Mouse (Mus musculus) liver, adult 2 months (tissue): ENCODE measurements around the gene Srgap1. TPM values are rescaled to one million over a fixed set of nuclear protein-coding genes. Genes with fewer than 3 reads are reported as not detected.

Experiments
- DNase-seq: peaks from one replicate; pipeline ENCODE4 v3.0.0-alpha.2; 2011; ENCODE audit warnings: low read depth, low spot score; ENCODE audit errors: extremely low read depth
- H3K27ac ChIP-seq: fragments of 200-500 bp; replicated peaks from 2 replicates; pipeline ENCODE4 v1.5.1; 2012; ENCODE audit warnings: low read depth, mild to moderate bottlenecking, control low read depth, inconsistent platforms, low read length; ENCODE audit not compliant: insufficient read depth
- H3K27me3 ChIP-seq: fragments of 200-500 bp; 2 replicates; pipeline ENCODE4 v1.6.1; 2012; ENCODE audit warnings: mild to moderate bottlenecking, moderate library complexity, low read length, inconsistent platforms; ENCODE audit not compliant: control insufficient read depth, insufficient read depth
- H3K36me3 ChIP-seq: fragments of 200-500 bp; 2 replicates; pipeline ENCODE4 v1.6.1; 2012; ENCODE audit warnings: low read length, inconsistent platforms; ENCODE audit not compliant: control insufficient read depth, insufficient read depth
- H3K4me1 ChIP-seq: fragments of 200-500 bp; 2 replicates; pipeline ENCODE4 v1.6.1; 2011; ENCODE audit warnings: low read length; ENCODE audit not compliant: control insufficient read depth, insufficient read depth
- H3K4me3 ChIP-seq: fragments of 200-500 bp; 2 replicates; pipeline ENCODE4 v1.5.1; 2011; ENCODE audit warnings: low read depth, mild to moderate bottlenecking, control low read depth, low read length, moderate library complexity; ENCODE audit not compliant: insufficient read depth
- H3K79me2 ChIP-seq: fragments of 200-500 bp; 2 replicates; pipeline ENCODE4 v1.6.1; 2012; ENCODE audit warnings: inconsistent platforms, mild to moderate bottlenecking, low read length, moderate library complexity; ENCODE audit not compliant: control insufficient read depth, insufficient read depth
- H3K9ac ChIP-seq: fragments of 200-500 bp; 2 replicates; pipeline ENCODE4 v1.6.1; 2012; ENCODE audit warnings: low read depth, mild to moderate bottlenecking, control low read depth, inconsistent platforms, low read length
- CTCF ChIP-seq: fragments of 200-500 bp; IDR thresholded peaks from 2 replicates; pipeline ENCODE4 v1.5.1; 2011; ENCODE audit warnings: low read depth, low read length, control low read depth
- POLR2A ChIP-seq: fragments of 200-500 bp; IDR thresholded peaks from 2 replicates; pipeline ENCODE4 v1.6.1; 2011; ENCODE audit warnings: low read length, control low read depth; ENCODE audit not compliant: insufficient read depth; ENCODE audit errors: extremely low read depth
- WGBS: fragments of 180-500 bp; shearing (Covaris S2); methylation state at CpG from one replicate; pipeline ENCODE4 v1.1.7; 2018; 5-methylcytosine and 5-hydroxymethylcytosine counted together
- polyA plus RNA-seq: library from polyadenylated mRNA; depleted of rRNA; stranded (reverse); fragments of >200 nt; gene quantifications from 2 replicates; pipeline ENCODE4 v1.2.3, GENCODE M21; 2012
- total RNA-seq: library from RNA; depleted of rRNA; stranded (reverse); fragments of >200 nt; gene quantifications from 2 replicates; pipeline ENCODE4 v1.2.3, GENCODE M21; 2014

Srgap1 gene
- total and polyA plus RNA-seq, 2 experiments, result 0.31 to 0.55 TPM

- TF ChIP-seq POLR2A (no peak), CTCF (peak; percentile 74)
- DNase-seq, result peak; percentile 35
- Histone ChIP-seq H3K4me1 (no peaks in the 10 kb centered on the region), H3K27me3 (no peaks in the 10 kb centered on the region), H3K79me2 (no peaks in the 10 kb centered on the region), H3K27ac (no peak overlapping the region), H3K36me3 (no peaks in the 10 kb centered on the region), H3K4me3 (no peak overlapping the region), H3K9ac (no peak overlapping the region)
- 21% methylated on average over 8 of the region's 8 CpGs for WGBS
These were observed 7.4 kb upstream of the Srgap1 start for GRCm38 (mm10) chr10:122054535-122054934.

- no peak overlapping the region; the same call in 1 of the 2 replicates for H3K4me3 ChIP-seq
- 19% methylated on average over 6 of the region's 6 CpGs for WGBS
- H3K36me3 ChIP-seq, result no peaks in the 10 kb centered on the region
- H3K27me3 ChIP-seq, result peaks cover 3% of the 10 kb centered on the region; the same call in 1 of the 2 replicates
- H3K79me2 ChIP-seq, result no peaks in the 10 kb centered on the region
- peak; percentile 65 for DNase-seq
- H3K9ac ChIP-seq, result no peak overlapping the region
- peak; percentile 100 for TF ChIP-seq CTCF
- TF ChIP-seq POLR2A, result no peak
- no peaks in the 10 kb centered on the region for H3K4me1 ChIP-seq
- H3K27ac ChIP-seq, result no peak overlapping the region
These were observed 4.7 kb upstream of the Srgap1 start for GRCm38 (mm10) chr10:122051831-122052230.

DNA sequence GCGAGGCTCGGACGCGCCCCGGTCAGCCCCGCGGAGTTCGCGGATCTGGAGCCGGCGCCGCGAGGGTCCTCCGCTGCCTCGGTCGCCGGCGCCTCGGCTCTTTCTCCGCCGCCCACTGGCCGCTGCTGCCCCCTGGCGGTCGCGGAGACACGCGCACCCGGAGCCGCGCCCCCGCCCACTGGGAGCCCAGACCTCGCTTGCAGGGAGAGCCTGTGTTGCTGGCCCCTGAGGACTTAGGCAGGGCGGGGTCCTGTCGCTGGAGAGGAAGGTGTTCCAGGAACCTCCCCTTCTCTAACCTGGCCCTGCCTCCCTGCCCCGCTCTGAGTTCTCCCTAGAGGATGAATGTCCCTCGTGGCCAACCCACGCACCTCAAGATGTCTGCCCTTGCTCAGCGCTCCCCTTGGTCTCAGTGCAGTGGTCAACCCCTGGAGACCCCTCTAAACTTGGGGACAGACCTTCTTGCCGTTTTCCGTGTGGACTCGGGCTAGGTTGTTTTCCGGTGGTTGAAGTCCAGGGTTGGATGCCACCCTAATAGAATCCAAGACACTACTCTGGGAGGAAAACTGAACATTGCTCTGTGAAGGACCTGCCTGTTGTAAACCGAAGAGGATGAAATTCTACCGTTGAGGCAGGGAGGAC is 731 bp upstream of the Srgap1 start:
- Histone ChIP-seq H3K27ac (no peak overlapping the region), H3K9ac (peak overlapping the region; percentile 44), H3K4me3 (peak overlapping the region; percentile 48), H3K27me3 (peaks cover 6% of the 10 kb centered on the region; the same call in 1 of the 2 replicates), H3K36me3 (no peaks in the 10 kb centered on the region), H3K4me1 (no peaks in the 10 kb centered on the region), H3K79me2 (no peaks in the 10 kb centered on the region)
- no peak for DNase-seq
- no peak for TF ChIP-seq POLR2A
- peak; percentile 75 for TF ChIP-seq CTCF
- WGBS, result 13% methylated on average over 44 of the region's 44 CpGs

GRCm38 (mm10) chr10:122046511-122046903 is 608 bp downstream of the Srgap1 start:
- Histone ChIP-seq H3K27me3 (peaks cover 6% of the 10 kb centered on the region; the same call in 1 of the 2 replicates), H3K79me2 (no peaks in the 10 kb centered on the region), H3K27ac (no peak overlapping the region), H3K4me3 (peak overlapping the region; percentile 48), H3K36me3 (no peaks in the 10 kb centered on the region), H3K4me1 (no peaks in the 10 kb centered on the region), H3K9ac (peak overlapping the region; percentile 44)
- WGBS, result 8% methylated on average over 13 of the region's 13 CpGs
- TF ChIP-seq POLR2A (no peak), CTCF (no peak)
- no peak for DNase-seq

GRCm38 (mm10) chr10:122045946-122046345 is 1.2 kb downstream of the Srgap1 start:
- TF ChIP-seq POLR2A (no peak), CTCF (no peak)
- Histone ChIP-seq H3K27ac (no peak overlapping the region), H3K4me1 (no peaks in the 10 kb centered on the region), H3K36me3 (no peaks in the 10 kb centered on the region), H3K27me3 (peaks cover 6% of the 10 kb centered on the region; the same call in 1 of the 2 replicates), H3K79me2 (no peaks in the 10 kb centered on the region; the same call in 1 of the 2 replicates), H3K9ac (no peak overlapping the region), H3K4me3 (no peak overlapping the region)
- 57% methylated on average over 9 of the region's 9 CpGs for WGBS
- DNase-seq, result no peak

- DNase-seq, result no peak
- no peaks in the 10 kb centered on the region for H3K36me3 ChIP-seq
- H3K79me2 ChIP-seq, result no peaks in the 10 kb centered on the region; the same call in 1 of the 2 replicates
- TF ChIP-seq CTCF, result no peak
- TF ChIP-seq POLR2A, result no peak
- no peak overlapping the region for H3K4me3 ChIP-seq
- 74% methylated on average over 4 of the region's 4 CpGs for WGBS
- no peaks in the 10 kb centered on the region for H3K4me1 ChIP-seq
- H3K27ac ChIP-seq, result no peak overlapping the region
- peaks cover 6% of the 10 kb centered on the region; the same call in 1 of the 2 replicates for H3K27me3 ChIP-seq
- H3K9ac ChIP-seq, result no peak overlapping the region
These were observed 2.2 kb downstream of the Srgap1 start for GRCm38 (mm10) chr10:122044926-122045325.
